Mouse (Mus musculus) granulocyte monocyte progenitor cell, adult 5-6 weeks (primary cell): ENCODE data around the gene Lig4. TPM values are rescaled to one million over a fixed set of nuclear protein-coding genes. Genes with fewer than 3 reads are reported as not detected.

Experiments used
- ATAC-seq: replicated peaks from 2 replicates; pipeline ENCODE4 v1.8.0; 2016; ENCODE audit warnings: mild to moderate bottlenecking, moderate TSS enrichment, inconsistent platforms; ENCODE audit not compliant: poor library complexity, severe bottlenecking
- total RNA-seq, 2 experiments: library from RNA; stranded (forward) in 1 of 2; stranded (reverse) in 1 of 2; fragments of 200-712, 200-1000 nt in 1 of 2; fragments of >200 nt in 1 of 2; fragmentation: Nextera tagmentation in 1 of 2; gene quantifications; 2 replicates each; pipeline ENCODE4 v1.2.3; 2014 to 2017

Lig4 gene
- 2.3 and 2.8 TPM in 2 replicates for total RNA-seq (2014; fragmentation: Nextera tagmentation)
- total RNA-seq (2017) = 1.2 and 1.4 TPM in 2 replicates

DNA sequence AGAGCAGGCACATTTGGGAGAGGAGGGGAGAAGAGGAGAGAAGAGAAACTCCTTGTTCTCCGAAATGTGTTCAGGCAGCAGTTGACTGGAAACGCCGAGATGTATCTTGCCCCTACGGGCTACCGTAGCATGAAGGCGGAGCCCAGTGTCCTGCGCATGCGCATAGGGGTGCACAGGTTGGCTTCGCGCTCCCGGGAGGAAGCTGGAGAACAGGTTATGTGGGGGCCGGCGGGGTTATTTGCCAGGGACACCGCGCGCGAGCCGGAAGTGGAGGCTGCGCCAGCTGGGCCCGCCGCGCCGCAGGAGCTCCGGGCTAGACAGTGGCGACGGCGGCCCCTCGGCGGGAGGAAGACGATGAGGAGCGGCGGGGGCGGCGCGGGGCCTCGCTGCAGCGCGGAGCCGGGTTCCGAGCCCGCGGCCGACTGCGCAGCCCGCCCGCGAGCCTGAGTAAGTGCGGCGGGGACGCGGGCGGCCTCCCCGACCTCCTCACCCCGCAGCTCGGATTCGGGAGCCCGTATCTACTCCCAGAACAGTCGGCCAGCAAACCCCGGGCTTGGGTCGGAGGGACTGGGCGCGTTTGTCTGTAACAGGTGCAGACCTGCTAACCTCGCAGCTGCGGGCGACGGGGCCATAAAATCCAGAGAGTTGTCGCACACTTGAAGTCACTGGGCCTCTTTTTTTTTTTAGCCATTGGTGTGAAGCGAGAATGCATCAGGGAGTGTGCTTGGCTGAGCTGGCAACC lies at the start of gene Lig4, which contains the start of gene Abhd13:
Gene Lig4, minus strand, starts transcription at position 114 of the 742 bp plus-strand sequence.
Gene Abhd13, plus strand, starts transcription at position 135 of the 742 bp plus-strand sequence.
- ATAC-seq = peak; percentile 75

DNA sequence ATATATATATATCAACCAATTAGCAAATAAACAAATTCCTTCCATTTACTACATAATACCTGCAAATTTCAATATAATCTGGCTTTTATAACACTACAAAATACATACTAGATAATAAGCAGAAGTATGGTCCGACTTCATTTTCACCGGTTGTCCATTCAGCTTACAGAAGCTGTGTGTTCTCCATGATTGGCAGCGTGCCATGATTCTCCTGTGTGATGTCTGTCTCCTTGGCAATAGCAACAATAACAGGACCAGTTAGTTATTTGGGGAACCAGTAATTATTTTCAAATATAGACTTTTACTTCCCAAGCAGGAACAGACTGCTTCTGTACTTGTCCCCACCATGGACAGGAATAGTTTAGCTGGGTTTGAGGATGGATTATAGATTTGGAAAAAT lies 39.7 kb upstream of the Lig4 start:
- no peak for ATAC-seq

DNA sequence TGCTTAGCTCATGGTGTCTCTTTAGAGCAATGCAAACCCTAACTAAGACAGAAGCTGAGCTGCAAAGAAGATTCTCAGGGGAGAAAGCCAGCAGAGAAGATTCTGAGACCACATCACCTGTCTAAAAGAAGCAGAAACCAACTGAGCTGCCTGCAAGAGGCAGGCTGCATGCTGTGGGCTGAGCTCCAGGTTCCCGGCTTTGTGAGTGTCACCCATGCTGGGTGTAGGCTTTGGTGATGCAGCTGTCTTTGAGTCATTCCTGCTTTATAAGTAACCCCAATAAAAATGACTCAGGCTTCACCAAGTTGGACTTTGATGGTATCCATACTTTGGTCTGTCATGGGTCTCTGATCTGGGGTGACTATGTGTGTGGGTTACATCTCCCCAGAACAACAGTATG lies 38.8 kb upstream of the Lig4 start:
- no peak for ATAC-seq

GRCm38 (mm10) chr8:10007660-10008028 lies 30.2 kb upstream of the Lig4 start:
- ATAC-seq = peak; percentile 31

DNA sequence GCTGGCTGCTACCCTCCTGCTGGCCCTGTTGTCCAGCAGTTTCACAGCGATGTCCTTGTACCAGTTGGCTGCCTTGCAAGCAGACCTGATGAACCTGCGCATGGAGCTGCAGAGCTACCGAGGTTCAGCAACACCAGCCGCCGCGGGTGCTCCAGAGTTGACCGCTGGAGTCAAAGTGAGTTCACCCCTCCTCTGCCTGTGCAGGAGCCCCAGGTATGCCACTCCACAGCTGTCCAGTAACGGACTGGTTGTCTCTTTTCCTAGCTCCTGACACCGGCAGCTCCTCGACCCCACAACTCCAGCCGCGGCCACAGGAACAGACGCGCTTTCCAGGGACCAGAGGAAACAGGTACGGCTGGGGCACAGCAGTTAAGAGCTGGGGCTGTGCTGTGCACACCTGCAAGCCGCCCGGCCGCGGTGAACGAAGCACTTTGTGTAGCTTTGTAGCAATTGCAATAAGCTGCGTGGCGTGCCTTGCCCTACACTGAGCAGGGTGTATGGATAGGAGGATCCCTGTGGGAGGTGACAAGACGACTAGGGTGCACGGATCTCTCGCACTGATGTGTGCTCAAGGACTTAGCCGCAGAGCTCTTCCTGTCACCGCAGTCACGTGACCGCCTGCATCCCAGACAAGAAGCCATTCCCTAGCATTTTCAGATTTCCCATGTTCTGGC lies 29.6 kb upstream of the Lig4 start:
- ATAC-seq = peak; percentile 32

DNA sequence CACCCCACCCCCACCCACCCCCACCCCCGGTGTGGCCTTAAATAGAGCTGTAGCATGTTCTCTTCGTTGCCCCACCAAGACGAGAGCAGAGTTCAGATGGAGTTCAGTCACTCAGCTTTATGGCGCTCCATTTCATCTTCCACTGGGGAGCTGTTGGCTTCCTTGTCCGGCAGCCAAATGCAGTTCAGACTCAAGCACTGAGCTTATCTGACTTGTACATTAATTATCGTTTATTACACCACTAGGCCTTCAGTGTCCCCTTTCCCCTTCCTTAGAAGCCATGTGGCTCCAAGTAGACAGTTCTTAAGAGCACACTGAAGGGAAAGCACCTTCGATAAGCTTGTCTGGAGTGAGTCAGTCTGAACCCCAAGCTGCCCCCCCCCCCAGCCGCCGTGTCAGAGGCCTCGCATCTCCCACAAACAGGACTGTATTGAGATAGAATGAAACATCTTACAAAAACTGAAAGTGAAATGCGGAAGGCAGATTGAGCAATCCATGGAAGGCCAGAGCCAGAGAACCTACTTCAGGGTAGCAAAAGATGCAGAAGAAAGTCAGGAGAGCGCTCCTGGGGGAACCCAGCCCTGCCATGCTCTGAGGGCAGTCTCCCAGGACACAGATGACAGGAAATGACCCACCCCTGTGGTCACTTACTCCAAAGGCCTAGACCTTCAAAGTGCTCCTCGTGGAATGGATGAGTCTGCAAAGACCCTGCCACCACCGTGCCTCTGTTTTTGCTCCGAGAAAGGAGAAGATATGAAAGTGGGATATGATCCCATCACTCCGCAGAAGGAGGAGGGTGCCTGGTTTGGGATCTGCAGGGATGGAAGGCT lies 28.9 kb upstream of the Lig4 start, which contains the start of gene Tnfsf13b:
Gene Tnfsf13b, plus strand, starts transcription at position 312 of the 830 bp plus-strand sequence.
- peak; percentile 81 for ATAC-seq

GRCm38 (mm10) chr8:10004115-10004514 lies 26.6 kb upstream of the Lig4 start:
- no peak for ATAC-seq

- ATAC-seq = no peak
Measured at GRCm38 (mm10) chr8:9980188-9980587, 2.7 kb upstream of the Lig4 start.

DNA sequence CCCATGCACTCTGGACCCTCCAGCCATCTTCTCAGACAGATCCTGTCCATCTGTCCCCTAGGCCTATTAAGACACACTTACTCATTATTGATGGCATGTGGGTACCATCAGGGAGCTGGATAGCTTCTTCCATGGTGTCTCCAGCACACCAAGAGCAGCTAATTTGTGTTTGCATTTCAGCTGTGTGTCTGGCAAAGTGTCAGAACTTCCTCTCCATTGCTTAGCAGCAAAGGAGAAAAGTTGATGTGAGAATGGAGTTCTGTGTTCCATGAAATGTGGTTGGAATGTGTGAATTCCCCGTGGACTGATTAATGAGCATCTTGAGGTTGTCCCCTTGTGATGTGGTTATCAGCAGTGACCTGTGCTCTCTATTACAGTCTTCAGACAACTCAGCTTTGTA lies 2.3 kb upstream of the Lig4 start:
- no peak for ATAC-seq

DNA sequence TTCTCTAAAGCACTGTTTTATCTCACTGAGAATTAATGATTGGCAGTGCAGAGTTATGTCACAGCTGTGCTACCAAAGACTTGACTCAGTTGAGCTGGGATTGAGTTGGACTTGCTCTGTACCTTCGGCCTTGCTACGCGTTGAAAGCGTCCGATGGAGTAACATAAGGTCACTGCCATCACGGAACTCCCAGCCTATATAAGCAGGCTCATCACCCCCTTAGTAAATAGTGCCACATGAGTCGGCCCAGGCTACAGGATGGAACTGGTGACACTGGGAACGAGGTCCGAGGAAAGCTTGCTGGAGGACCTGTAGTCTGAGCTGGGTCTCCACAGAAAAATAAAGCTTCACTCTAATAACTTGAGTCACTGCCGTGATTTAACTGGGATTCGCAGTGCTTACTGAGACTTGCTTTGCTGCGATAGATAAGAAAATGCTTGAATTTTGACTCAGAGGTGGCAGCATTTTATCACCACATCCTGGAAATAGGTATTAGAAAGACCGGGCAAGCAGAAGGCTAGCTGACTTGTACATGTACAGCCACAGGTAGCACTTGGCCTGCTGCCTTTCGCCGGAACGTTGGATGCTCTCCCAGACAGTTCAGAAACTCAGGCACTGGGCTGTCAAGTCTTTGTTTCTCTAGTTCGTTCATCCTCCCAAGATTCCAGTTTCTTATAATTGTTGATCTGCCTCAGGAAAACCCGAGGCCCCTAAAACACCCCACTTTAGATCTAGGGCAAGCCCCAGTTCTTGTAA lies 1.2 kb upstream of the Lig4 start:
- ATAC-seq = no peak

DNA sequence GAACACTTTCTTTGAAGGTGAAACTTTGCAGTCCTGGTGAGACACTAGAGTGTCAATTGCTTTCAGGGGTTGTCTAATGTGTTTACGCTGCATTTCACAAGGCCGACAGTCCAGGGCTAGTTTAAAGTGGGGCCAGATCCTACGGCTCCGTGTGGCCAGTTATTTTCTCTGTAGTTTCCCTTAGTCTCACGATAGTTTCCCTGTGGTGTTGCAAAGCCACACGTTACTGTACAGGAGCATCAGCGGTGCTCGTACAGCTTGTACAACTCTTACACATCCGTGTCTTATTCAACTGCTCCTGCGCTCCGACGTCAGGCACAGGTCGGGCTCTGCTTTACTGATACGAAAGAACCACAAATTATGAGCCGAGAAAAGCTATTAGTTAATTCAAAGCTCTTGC lies 470 bp downstream of the Lig4 start:
- ATAC-seq = no peak

DNA sequence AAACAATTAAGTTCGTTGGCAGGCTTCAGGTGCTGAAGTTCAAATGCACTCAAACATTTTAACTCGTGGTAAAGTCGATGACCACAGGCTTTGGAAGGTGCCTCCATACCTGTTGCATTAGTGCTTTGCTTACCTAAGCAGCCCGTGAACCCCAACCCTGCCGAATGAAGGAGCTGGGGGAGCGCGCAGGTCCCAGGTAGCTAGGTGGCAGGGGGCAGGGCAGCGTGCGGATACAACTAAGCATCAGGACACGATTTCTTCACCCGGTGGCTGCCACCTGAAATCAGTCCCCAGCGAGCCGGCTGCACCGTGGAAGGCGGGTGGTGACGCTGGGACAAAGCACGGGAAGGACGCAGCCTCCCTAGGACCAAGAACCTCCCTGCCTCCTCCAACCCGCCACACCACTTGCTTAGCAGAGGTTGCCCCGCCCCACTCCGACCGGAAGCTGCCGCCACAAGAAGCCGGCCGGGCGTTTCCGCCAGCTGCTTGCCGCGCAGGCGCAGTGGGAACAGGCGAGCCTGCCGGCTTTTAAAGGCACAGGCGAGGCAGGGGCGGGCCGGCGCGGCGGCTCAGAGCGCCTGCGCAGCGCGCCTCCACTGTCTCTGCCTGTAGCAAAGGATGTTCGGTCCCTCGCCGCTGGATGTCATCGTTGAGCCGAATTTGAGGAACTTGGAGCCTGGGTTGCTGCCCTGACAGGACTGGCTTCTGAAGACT lies 1.4 kb downstream of the Lig4 start:
- ATAC-seq = peak; percentile 82

- ATAC-seq = no peak
Measured at GRCm38 (mm10) chr8:9975276-9975675, 2.2 kb downstream of the Lig4 start.

DNA sequence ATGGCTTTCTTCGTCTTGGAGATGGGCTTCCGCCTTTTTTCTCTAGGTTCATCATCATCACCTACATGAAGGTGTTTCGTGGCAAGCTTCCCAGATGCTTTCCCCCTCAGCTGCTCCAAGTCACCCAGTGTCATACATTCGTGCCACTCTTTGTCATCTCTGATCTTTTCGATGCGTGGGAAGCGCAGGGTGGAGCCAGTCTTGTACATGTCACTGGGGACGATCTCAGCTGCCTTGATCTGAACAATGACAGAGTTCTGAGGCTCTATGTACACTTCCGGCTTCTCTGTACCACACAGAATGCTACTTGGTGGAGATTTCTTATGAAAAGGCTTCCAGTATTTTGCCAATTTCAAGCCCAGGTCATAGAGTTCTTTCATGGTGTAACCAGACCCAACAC lies 5.6 kb downstream of the Lig4 start:
- ATAC-seq = no peak

DNA sequence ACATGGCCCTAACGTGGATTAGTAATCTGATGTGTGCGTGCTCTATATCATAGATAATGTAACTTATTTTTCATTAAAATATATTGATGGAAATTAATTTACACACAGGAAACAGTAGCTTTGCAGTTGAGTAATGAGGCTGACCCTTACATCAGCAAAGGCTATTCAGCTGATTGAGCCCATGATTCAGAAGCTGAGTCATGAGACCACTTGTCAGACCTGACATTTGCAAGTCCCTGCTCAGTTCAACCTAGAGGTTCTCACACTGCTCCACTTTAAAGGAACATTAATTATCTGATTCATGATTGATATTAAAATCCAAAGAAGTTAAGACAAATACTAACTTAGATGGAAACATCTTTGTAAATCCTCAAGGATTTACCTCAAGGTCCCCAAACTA lies 17.6 kb downstream of the Lig4 start:
- ATAC-seq = no peak

- no peak for ATAC-seq
Measured at GRCm38 (mm10) chr8:9958338-9958737, 19.1 kb downstream of the Lig4 start.

DNA sequence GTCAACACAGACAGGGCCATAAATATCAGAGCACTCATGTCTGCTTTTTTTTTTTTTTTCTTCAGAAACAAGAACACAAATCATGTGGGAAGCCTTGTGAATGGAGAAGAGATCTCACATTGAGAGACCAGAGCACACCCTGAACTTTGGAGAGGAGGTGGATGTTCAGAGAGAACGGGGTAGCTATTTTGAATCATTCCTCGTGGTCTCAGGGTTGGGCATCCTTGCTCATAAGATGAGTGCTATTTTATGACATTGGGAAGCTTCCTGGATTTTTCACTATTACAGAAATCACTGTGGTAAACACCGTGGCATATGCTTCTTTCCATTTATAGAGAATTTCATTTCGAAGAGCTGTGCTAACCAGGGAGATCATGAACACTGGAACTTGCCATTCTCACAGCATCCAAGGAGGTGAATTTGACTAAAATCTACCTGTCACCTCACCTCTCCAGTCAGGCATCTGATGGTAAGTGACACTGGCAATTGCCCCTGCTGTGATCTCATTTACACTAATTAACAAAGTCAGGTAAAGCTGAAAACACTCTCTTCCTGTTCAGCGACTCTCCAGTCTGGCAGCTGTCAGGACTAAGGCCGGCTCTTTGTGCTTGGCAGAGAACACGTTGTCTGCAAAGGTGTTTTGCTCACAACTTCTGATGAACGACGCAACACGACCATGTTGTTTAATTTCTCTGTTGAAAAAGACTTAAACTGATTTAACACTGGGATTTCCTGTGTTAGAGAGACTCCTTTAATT lies 28.2 kb downstream of the Lig4 start:
- no peak for ATAC-seq

- no peak for ATAC-seq
Measured at GRCm38 (mm10) chr8:9935574-9935973, 41.9 kb downstream of the Lig4 start.
